Comparison of ENCODE assay signal across 8 mouse cellular contexts in genomic region chr13:42818378-42818777, GRCm38 (mm10).
DNase-seq lines count a peak whose midpoint lies in the region.

No protein-coding gene starts in this region.

- intact Hi-C loops in heart, postnatal 25 days (cut with DNase I): no loop called here

- DNase-seq in heart, adult 18-20 months: peak; percentile 54 to 80
- no peak for DNase-seq in heart, postnatal 25 days (ENCODE audit: low spot score)
- DNase-seq in 416B (ENCODE audit: low read depth): peak; percentile 67
- DNase-seq in adrenal gland, adult (ENCODE audit: inconsistent age in 2 of 2, low spot score in 1 of 2): peak; percentile 62 to 86
- peak; percentile 70 for DNase-seq in embryo, embryonic 10 days (ENCODE audit: low spot score)
- peak; percentile 80 for DNase-seq in kidney, postnatal 10 days
- DNase-seq in naive thymus-derived CD4-positive, alpha-beta T cell, adult 2 months (ENCODE audit: low read depth): peak; percentile 53
- peak; percentile 45 to 58 for DNase-seq in thymus, postnatal 36 days
